Mouse (Mus musculus) limb, embryonic 15.5 days (tissue): ENCODE data around the gene Krtap17-1. TPM values are rescaled to one million over a fixed set of nuclear protein-coding genes. Genes with fewer than 3 reads are reported as not detected.

Experiments
- ATAC-seq: fragments of 200-750 bp; cut with Nextera tagmentation; 2 replicates; pipeline ENCODE4 v1.8.0; 2017; ENCODE audit warnings: low read depth, moderate TSS enrichment; ENCODE audit not compliant: insufficient number of reproducible peaks, low FRiP score, low TSS enrichment
- H3K27ac ChIP-seq: fragments of 300-500 bp; sonication (generic); 2 replicates; pipeline ENCODE4 v1.5.1; 2015; ENCODE audit warnings: moderate library complexity, mild to moderate bottlenecking, inconsistent platforms
- H3K27me3 ChIP-seq: fragments of 300-500 bp; sonication (generic); 2 replicates; pipeline ENCODE4 v1.6.1; 2015; ENCODE audit warnings: inconsistent platforms
- H3K36me3 ChIP-seq: fragments of 300-500 bp; sonication (generic); 2 replicates; pipeline ENCODE4 v1.6.1; 2015; ENCODE audit warnings: inconsistent platforms
- H3K4me1 ChIP-seq: fragments of 300-500 bp; sonication (generic); 2 replicates; pipeline ENCODE4 v1.6.1; 2015; ENCODE audit warnings: inconsistent platforms
- H3K4me2 ChIP-seq: fragments of 300-500 bp; sonication (generic); 2 replicates; pipeline ENCODE4 v1.6.1; 2015; ENCODE audit warnings: mild to moderate bottlenecking, inconsistent platforms
- H3K4me3 ChIP-seq: fragments of 300-500 bp; sonication (generic); 2 replicates; pipeline ENCODE4 v1.5.1; 2015; ENCODE audit warnings: mild to moderate bottlenecking, inconsistent platforms
- H3K9ac ChIP-seq: fragments of 300-500 bp; sonication (generic); 2 replicates; pipeline ENCODE4 v1.6.1; 2015; ENCODE audit warnings: inconsistent platforms
- H3K9me3 ChIP-seq: fragments of 300-500 bp; sonication (generic); 2 replicates; pipeline ENCODE4 v1.6.1; 2016; ENCODE audit warnings: inconsistent platforms
- WGBS: fragments of 180-500 bp; shearing (Covaris S2); methylation state at CpG from one replicate; pipeline ENCODE4 v1.1.7; 2015; 5-methylcytosine and 5-hydroxymethylcytosine counted together
- polyA plus RNA-seq: library from polyadenylated mRNA; unstranded; fragments of >200 nt; fragmentation: Nextera tagmentation; extraction: Ambion mirVana; gene quantifications from 2 replicates; pipeline ENCODE4 v1.2.1, GENCODE M21; 2015

The Krtap17-1 gene
- polyA plus RNA-seq, 1 experiment from 2014 or later, result 0.47 TPM

GRCm38 (mm10) chr11:99948175-99948574 lies 45.6 kb downstream of the Krtap17-1 start, which contains the start of gene Krtap9-5:
Gene Krtap9-5, plus strand, starts transcription at chr11:99948475.
- no peak within 1 kb of the TSS for H3K9ac ChIP-seq
- no peak for ATAC-seq
- no peak within 1 kb of the TSS for H3K4me3 ChIP-seq
- no peaks in the 10 kb centered on the region for H3K4me1 ChIP-seq
- H3K36me3 ChIP-seq, result no peaks in the 10 kb centered on the region
- no peaks in the 10 kb centered on the region for H3K27me3 ChIP-seq
- no peaks in the 10 kb centered on the region for H3K9me3 ChIP-seq
- WGBS, result 80% methylated on average over 2 of the region's 2 CpGs
- no peak within 1 kb of the TSS for H3K4me2 ChIP-seq
- no peak within 1 kb of the TSS for H3K27ac ChIP-seq

Other genes with a start within 250 kb of the Krtap17-1 start
- not detected in 2 replicates for gene Gm11595, start 221.1 kb downstream of the Krtap17-1 start, polyA plus RNA-seq
- gene Krtap4-8, start 213.3 kb downstream of the Krtap17-1 start, polyA plus RNA-seq, result not detected in 2 replicates
- gene Krtap4-9, start 208.8 kb downstream of the Krtap17-1 start, polyA plus RNA-seq, result not detected in 2 replicates
- gene Gm11596, start 200.5 kb downstream of the Krtap17-1 start, polyA plus RNA-seq, result not detected in 2 replicates
- gene Gm11569, start 195.1 kb downstream of the Krtap17-1 start, polyA plus RNA-seq, result not detected in 2 replicates
- not detected in 2 replicates for gene Gm11554, start 189.5 kb downstream of the Krtap17-1 start, polyA plus RNA-seq
- gene Krtap4-13, start 184.1 kb downstream of the Krtap17-1 start, polyA plus RNA-seq, result not detected in 2 replicates
- not detected in 2 replicates for gene Gm11564, start 178.3 kb downstream of the Krtap17-1 start, polyA plus RNA-seq
- gene 2300003K06Rik, start 155.9 kb downstream of the Krtap17-1 start, polyA plus RNA-seq, result not detected in 2 replicates
- gene Krtap4-16, start 142.4 kb downstream of the Krtap17-1 start, polyA plus RNA-seq, result not detected in 2 replicates
- not detected in 2 replicates for gene Gm11568, start 136.1 kb downstream of the Krtap17-1 start, polyA plus RNA-seq
- gene Gm11559, start 129.5 kb downstream of the Krtap17-1 start, polyA plus RNA-seq, result not detected in 2 replicates
- not detected in 2 replicates for gene Krtap9-1, start 120.6 kb downstream of the Krtap17-1 start, polyA plus RNA-seq
- not detected in 2 replicates for gene Gm11567, start 114.8 kb downstream of the Krtap17-1 start, polyA plus RNA-seq
- not detected in 2 replicates for gene Krtap31-1, start 86.1 kb downstream of the Krtap17-1 start, polyA plus RNA-seq
- gene Gm11565, start 79.2 kb downstream of the Krtap17-1 start, polyA plus RNA-seq, result not detected in 2 replicates
- gene Krtap31-2, start 57.7 kb downstream of the Krtap17-1 start, polyA plus RNA-seq, result not detected in 2 replicates
- gene Krtap9-5, start 45.5 kb downstream of the Krtap17-1 start, polyA plus RNA-seq, result not detected in 2 replicates
- gene Krtap29-1, start 14.9 kb downstream of the Krtap17-1 start, polyA plus RNA-seq, result not detected in 2 replicates
- gene Krtap16-1, start 7.4 kb downstream of the Krtap17-1 start, polyA plus RNA-seq, result 0.09 TPM in 1 of 2 replicates, not detected in the other
- 0.18 and 0.58 TPM in 2 replicates for gene Krt33a, start 22.2 kb upstream of the Krtap17-1 start, polyA plus RNA-seq
- gene Krt33b, start 35.9 kb upstream of the Krtap17-1 start, polyA plus RNA-seq, result 1.1 and 1.7 TPM in 2 replicates
- gene Krt34, start 47.6 kb upstream of the Krtap17-1 start, polyA plus RNA-seq, result 1.1 and 2.6 TPM in 2 replicates
- gene Krt31, start 56.6 kb upstream of the Krtap17-1 start, polyA plus RNA-seq, result 2.5 and 5.4 TPM in 2 replicates
- gene Krt32, start 94.2 kb upstream of the Krtap17-1 start, polyA plus RNA-seq, result 2.0 and 2.4 TPM in 2 replicates
- gene Krt35, start 102.2 kb upstream of the Krtap17-1 start, polyA plus RNA-seq, result 23.6 and 26.4 TPM in 2 replicates
- gene Krt36, start 111.6 kb upstream of the Krtap17-1 start, polyA plus RNA-seq, result 55.9 and 83.7 TPM in 2 replicates
- 50.3 and 60.2 TPM in 2 replicates for gene Krt13, start 127.6 kb upstream of the Krtap17-1 start, polyA plus RNA-seq
- 1,213 and 1,252 TPM in 2 replicates for gene Krt15, start 141.9 kb upstream of the Krtap17-1 start, polyA plus RNA-seq
- 417 and 437 TPM in 2 replicates for gene Krt19, start 154.7 kb upstream of the Krtap17-1 start, polyA plus RNA-seq
- gene Krt9, start 199.3 kb upstream of the Krtap17-1 start, polyA plus RNA-seq, result 0.13 and 0.24 TPM in 2 replicates
- gene Krt14, start 213.6 kb upstream of the Krtap17-1 start, polyA plus RNA-seq, result 1,243 and 1,298 TPM in 2 replicates